Mouse (Mus musculus) cerebellum, adult 11 months (tissue): ENCODE data around the gene C2cd4a.

Experiments
- DNase-seq: peaks from one replicate; pipeline ENCODE4 v3.0.0; 2022

C2cd4a gene

GRCm38 (mm10) chr9:67831359-67832045 is 628 bp downstream of the C2cd4a start:
- DNase-seq: no peak

GRCm38 (mm10) chr9:67830411-67831358 is 1.4 kb downstream of the C2cd4a start:
- DNase-seq: peak; percentile 56

GRCm38 (mm10) chr9:67828182-67828581 is 3.9 kb downstream of the C2cd4a start:
- peak; percentile 52 for DNase-seq

GRCm38 (mm10) chr9:67825527-67825926 is 6.6 kb downstream of the C2cd4a start:
- no peak for DNase-seq

GRCm38 (mm10) chr9:67823131-67823530 is 9.0 kb downstream of the C2cd4a start:
- DNase-seq: no peak

GRCm38 (mm10) chr9:67818668-67818950 is 13.5 kb downstream of the C2cd4a start:
- DNase-seq: no peak

GRCm38 (mm10) chr9:67817898-67818667 is 14.0 kb downstream of the C2cd4a start:
- DNase-seq: no peak

- no peak for DNase-seq
These were observed 15.8 kb downstream of the C2cd4a start for GRCm38 (mm10) chr9:67816172-67816928.

- no peak for DNase-seq
These were observed 18.3 kb downstream of the C2cd4a start for GRCm38 (mm10) chr9:67813665-67814337.

GRCm38 (mm10) chr9:67813171-67813570 is 19.0 kb downstream of the C2cd4a start:
- DNase-seq: no peak

GRCm38 (mm10) chr9:67811116-67811515 is 21.0 kb downstream of the C2cd4a start:
- DNase-seq: no peak

GRCm38 (mm10) chr9:67810527-67810926 is 21.6 kb downstream of the C2cd4a start:
- DNase-seq: no peak

- no peak for DNase-seq
These were observed 25.1 kb downstream of the C2cd4a start for GRCm38 (mm10) chr9:67807000-67807399.

GRCm38 (mm10) chr9:67802241-67802640 is 29.9 kb downstream of the C2cd4a start:
- DNase-seq: peak; percentile 43

- DNase-seq: no peak
These were observed 32.9 kb downstream of the C2cd4a start for GRCm38 (mm10) chr9:67799078-67799819.

GRCm38 (mm10) chr9:67795205-67795675 is 36.9 kb downstream of the C2cd4a start:
- DNase-seq: peak; percentile 3

- no peak for DNase-seq
These were observed 37.5 kb downstream of the C2cd4a start for GRCm38 (mm10) chr9:67794668-67795067.

GRCm38 (mm10) chr9:67794216-67794615 is 37.9 kb downstream of the C2cd4a start:
- DNase-seq: no peak

- DNase-seq: no peak
These were observed 38.6 kb downstream of the C2cd4a start for GRCm38 (mm10) chr9:67793501-67793900.

GRCm38 (mm10) chr9:67792405-67792804 is 39.7 kb downstream of the C2cd4a start:
- no peak for DNase-seq

- DNase-seq: no peak
These were observed 44.5 kb downstream of the C2cd4a start for GRCm38 (mm10) chr9:67787671-67788070.
